Mouse (Mus musculus): Measurements from ENCODE around the gene Tead1.

DNA sequence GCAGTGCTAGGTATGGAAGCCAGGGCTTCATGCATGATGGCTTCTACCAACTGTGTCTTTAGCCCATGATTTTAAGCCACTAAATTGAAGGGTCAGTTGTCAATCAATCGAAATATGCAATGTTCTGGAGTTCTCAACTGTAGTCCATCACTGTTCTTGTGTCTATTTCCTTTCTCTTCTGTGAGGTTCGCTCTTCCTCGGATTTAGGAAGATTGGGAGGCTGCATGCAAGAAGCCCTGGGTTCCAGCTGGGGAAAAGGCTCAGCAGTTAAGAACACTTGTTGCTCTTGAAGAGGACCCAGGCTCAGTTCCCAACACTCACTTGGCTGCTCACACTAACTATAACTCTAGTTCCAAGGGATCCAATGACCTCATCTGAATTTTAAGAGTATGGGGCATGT lies 20.2 kb upstream of the Tead1 start:
- TF ChIP-seq CTCF (IDR thresholded peaks at IDR 0.05; ENCODE audit: control insufficient read depth, insufficient read depth, insufficient read length) (no peak), MAX (IDR thresholded peaks at IDR 0.05) (no peak), MYOD1 (IDR thresholded peaks at IDR 0.05; ENCODE audit: control insufficient read depth, insufficient read length, low read depth) (no peak), CEBPB (IDR thresholded peaks at IDR 0.05; ENCODE audit: low read depth) (no peak)

Measured in C2C12 (cell line).